Mouse (Mus musculus): ENCODE measurements around the gene Gria1. TPM values are rescaled to one million over a fixed set of nuclear protein-coding genes. Genes with fewer than 3 reads are reported as not detected.

Gria1 gene
- polyA plus RNA-seq, 1 experiment, result 0.21 TPM

DNA sequence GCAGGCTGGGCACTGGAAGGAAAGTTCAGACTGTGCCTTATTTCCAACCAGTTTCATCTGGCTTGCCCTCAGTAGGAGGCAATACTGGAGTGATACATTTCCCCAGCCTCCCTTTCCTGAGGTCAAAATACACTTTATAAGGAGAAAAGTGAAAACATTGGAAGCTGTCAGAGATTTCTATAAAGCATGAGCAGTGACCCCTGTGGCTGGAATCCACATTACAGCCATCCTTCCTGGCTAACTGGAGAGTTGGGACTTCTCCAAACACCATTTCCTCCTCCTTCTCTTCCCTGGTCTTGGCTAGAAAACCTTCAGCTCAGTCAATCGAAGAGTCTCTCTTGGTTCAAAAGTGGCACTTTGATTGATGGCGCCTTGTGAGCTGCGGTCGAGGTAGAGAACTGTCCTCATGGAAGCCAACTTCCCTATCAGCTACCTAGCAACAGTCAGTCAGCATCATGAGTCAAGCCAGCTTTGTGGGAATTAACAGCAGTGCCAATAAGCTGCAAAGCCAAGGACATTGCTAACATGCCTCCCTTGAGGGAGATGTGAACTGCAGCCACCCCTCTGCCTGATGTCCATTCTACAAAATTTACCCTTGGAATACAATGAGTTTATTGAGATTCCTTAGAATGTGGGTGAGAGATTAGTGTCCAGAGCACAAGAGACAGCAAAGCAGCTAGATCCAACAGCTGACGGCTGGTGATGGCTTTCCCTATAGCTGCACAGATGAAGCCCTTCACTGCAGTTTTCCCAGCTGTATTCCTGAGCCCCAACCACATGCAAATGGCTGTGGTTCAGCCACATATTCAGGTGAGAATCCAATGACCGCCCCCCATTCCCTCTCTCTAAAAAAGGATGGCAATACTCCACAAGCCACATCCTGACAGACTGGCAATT is 40.7 kb downstream of the Gria1 start:
- H3K79me2 ChIP-seq (ENCODE audit: control insufficient read depth, insufficient read depth), result no peaks in the 10 kb centered on the region
- H3K79me3 ChIP-seq (ENCODE audit: low read depth), result no peaks in the 10 kb centered on the region
- no peaks in the 10 kb centered on the region for H3K27me3 ChIP-seq (ENCODE audit: control insufficient read depth, insufficient read depth, insufficient read length)
- no peak for TF ChIP-seq FOSL1 (IDR thresholded peaks at IDR 0.05; ENCODE audit: insufficient read depth, low read length, poor library complexity, severe bottlenecking)
- no peak for TF ChIP-seq MYOG (IDR thresholded peaks at IDR 0.05; ENCODE audit: control insufficient read depth, extremely low read depth, insufficient read length)
- TF ChIP-seq CEBPB (IDR thresholded peaks at IDR 0.05; ENCODE audit: low read depth), result no peak
- TF ChIP-seq MAX (IDR thresholded peaks at IDR 0.05), result peak; percentile 75
- TF ChIP-seq CTCF (IDR thresholded peaks at IDR 0.05; ENCODE audit: control insufficient read depth, insufficient read depth, insufficient read length), result no peak
- TF ChIP-seq MYOD1 (IDR thresholded peaks at IDR 0.05; ENCODE audit: control insufficient read depth, insufficient read length, low read depth), result peak; percentile 90
- TF ChIP-seq USF1 (IDR thresholded peaks at IDR 0.05; ENCODE audit: low read depth), result no peak
- H3ac ChIP-seq (ENCODE audit: control insufficient read depth, insufficient read length, low read depth), result no peak overlapping the region
- no peak overlapping the region for H3K4me3 ChIP-seq (ENCODE audit: insufficient read depth, poor library complexity, severe bottlenecking)
- H3K36me3 ChIP-seq (ENCODE audit: control insufficient read depth, insufficient read depth), result no peaks in the 10 kb centered on the region

DNA sequence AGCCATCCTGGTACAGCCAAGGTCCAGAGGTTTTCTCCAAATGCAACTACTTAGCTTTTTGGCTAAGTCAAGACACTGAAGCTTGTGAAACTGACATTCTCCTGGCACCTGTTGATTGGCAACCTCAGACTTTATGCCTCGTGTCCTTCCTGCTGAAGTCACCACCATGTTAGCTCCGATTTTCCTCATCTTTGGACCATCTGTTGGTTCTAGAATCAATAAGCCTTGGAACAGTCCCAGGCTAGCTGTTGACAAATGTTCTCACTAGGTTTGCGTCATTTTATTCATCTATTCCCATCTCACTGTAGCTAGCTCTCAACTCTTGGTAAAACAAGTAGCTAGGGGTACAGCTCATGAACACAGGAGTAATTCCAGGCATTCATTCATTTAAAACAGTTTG is 51.3 kb downstream of the Gria1 start:
- Histone ChIP-seq H3K36me3 (ENCODE audit: control insufficient read depth, insufficient read depth) (no peaks in the 10 kb centered on the region), H3K79me3 (ENCODE audit: low read depth) (no peaks in the 10 kb centered on the region), H3ac (ENCODE audit: control insufficient read depth, insufficient read length, low read depth) (no peak overlapping the region), H3K27me3 (ENCODE audit: control insufficient read depth, insufficient read depth, insufficient read length) (no peaks in the 10 kb centered on the region), H3K79me2 (ENCODE audit: control insufficient read depth, insufficient read depth) (no peaks in the 10 kb centered on the region), H3K4me3 (ENCODE audit: insufficient read depth, poor library complexity, severe bottlenecking) (no peak overlapping the region)
- TF ChIP-seq MYOG (IDR thresholded peaks at IDR 0.05; ENCODE audit: control insufficient read depth, extremely low read depth, insufficient read length) (no peak), FOSL1 (IDR thresholded peaks at IDR 0.05; ENCODE audit: insufficient read depth, low read length, poor library complexity, severe bottlenecking) (no peak), USF1 (IDR thresholded peaks at IDR 0.05; ENCODE audit: low read depth) (no peak)

DNA sequence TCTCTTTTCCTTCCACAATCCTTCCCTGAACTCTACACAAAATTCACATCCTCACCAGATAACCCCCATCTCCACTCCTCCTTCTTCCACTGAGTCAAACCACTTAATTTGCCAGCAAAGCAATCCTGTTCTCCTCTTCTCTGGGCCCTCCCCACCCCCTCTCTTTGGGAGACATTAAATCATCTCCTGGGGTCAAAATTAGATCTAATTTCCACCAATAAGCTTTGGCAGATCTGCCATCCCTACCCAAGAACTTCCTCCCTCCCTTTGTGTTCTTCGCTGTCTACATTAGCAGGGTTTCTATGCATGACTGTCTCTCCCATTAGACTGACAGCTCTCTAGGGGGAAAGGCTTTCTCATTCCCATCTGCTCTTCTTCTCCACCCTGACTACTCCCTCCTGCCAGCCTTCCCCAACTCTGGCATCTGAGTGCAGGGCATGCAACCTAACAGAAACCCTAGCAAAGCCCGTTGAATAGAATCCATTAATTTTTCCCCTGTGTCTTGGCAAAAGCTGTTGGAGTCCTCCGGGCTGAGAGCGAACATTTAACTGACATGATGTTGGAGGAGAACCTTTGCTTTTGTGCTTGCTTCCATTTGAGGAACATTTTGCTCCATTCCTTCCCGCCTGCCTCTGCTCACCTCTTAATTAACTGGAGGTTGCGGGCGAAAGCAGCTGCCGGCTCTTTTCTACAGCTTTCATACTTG is 59.2 kb downstream of the Gria1 start:
- Histone ChIP-seq H3K36me3 (ENCODE audit: control insufficient read depth, insufficient read depth) (no peaks in the 10 kb centered on the region), H3K79me3 (ENCODE audit: low read depth) (no peaks in the 10 kb centered on the region)
- TF ChIP-seq MYOG (IDR thresholded peaks at IDR 0.05; ENCODE audit: control insufficient read depth, extremely low read depth, insufficient read length), result no peak
- no peak for TF ChIP-seq CTCF (IDR thresholded peaks at IDR 0.05; ENCODE audit: control insufficient read depth, insufficient read depth, insufficient read length)
- TF ChIP-seq FOSL1 (IDR thresholded peaks at IDR 0.05; ENCODE audit: insufficient read depth, low read length, poor library complexity, severe bottlenecking), result no peak
- no peak for TF ChIP-seq MAX (IDR thresholded peaks at IDR 0.05)
- TF ChIP-seq MYOD1 (IDR thresholded peaks at IDR 0.05; ENCODE audit: control insufficient read depth, insufficient read length, low read depth), result no peak
- no peak for TF ChIP-seq CEBPB (IDR thresholded peaks at IDR 0.05; ENCODE audit: low read depth)
- no peak for TF ChIP-seq USF1 (IDR thresholded peaks at IDR 0.05; ENCODE audit: low read depth)

DNA sequence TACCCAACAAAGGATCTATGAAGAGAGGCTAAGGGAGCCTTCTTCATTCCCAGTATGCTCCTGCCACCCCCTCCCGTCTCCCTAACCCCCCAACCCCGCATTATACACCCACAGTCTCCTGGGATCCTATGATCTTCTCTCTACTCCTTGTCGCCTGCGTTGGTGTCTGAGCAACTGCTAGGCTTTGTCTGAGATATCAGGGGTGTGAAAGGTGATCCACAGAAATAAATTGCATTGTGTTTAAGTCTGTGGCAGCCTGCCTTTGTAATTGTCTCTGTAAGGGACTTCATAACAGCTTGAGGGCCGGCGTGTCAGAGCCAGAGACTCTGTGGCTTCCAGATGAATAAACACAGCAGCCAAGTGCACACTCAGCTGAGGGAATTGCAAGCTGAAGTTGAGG is 61.0 kb downstream of the Gria1 start:
- Histone ChIP-seq H3K36me3 (ENCODE audit: control insufficient read depth, insufficient read depth) (no peaks in the 10 kb centered on the region), H3K79me3 (ENCODE audit: low read depth) (no peaks in the 10 kb centered on the region), H3K4me3 (ENCODE audit: insufficient read depth, poor library complexity, severe bottlenecking) (no peak overlapping the region), H3ac (ENCODE audit: control insufficient read depth, insufficient read length, low read depth) (no peak overlapping the region), H3K27me3 (ENCODE audit: control insufficient read depth, insufficient read depth, insufficient read length) (no peaks in the 10 kb centered on the region), H3K79me2 (ENCODE audit: control insufficient read depth, insufficient read depth) (no peaks in the 10 kb centered on the region)
- TF ChIP-seq MAX (IDR thresholded peaks at IDR 0.05) (no peak), CEBPB (IDR thresholded peaks at IDR 0.05; ENCODE audit: low read depth) (no peak), CTCF (IDR thresholded peaks at IDR 0.05; ENCODE audit: control insufficient read depth, insufficient read depth, insufficient read length) (no peak), MYOD1 (IDR thresholded peaks at IDR 0.05; ENCODE audit: control insufficient read depth, insufficient read length, low read depth) (no peak), MYOG (IDR thresholded peaks at IDR 0.05; ENCODE audit: control insufficient read depth, extremely low read depth, insufficient read length) (no peak), FOSL1 (IDR thresholded peaks at IDR 0.05; ENCODE audit: insufficient read depth, low read length, poor library complexity, severe bottlenecking) (no peak), USF1 (IDR thresholded peaks at IDR 0.05; ENCODE audit: low read depth) (no peak)

More for the DNA sequence above, 59.2 kb downstream of the Gria1 start:
- H3K27me3 ChIP-seq (ENCODE audit: control insufficient read depth, insufficient read depth, insufficient read length), result no peaks in the 10 kb centered on the region
- H3K79me2 ChIP-seq (ENCODE audit: control insufficient read depth, insufficient read depth), result no peaks in the 10 kb centered on the region
- no peak overlapping the region for H3ac ChIP-seq (ENCODE audit: control insufficient read depth, insufficient read length, low read depth)
- no peak overlapping the region for H3K4me3 ChIP-seq (ENCODE audit: insufficient read depth, poor library complexity, severe bottlenecking)

DNA sequence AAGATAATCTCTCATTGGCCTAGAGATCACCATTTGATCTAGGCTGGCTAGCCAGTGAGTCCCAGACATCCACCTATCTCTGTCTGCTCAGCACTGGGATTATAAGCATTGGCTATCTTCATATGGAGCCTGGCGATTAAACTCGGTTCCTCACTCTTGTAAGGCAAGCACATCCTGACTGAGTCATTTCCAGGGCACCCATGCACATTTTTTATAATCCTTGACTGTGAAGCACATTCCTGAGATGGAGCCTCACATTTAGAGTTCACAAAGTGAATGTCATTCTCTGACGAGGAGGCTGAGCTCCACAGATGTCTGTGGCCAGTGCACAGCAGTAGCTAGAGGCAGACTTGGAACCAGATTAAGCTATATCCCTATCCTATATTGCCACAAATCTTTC is 68.2 kb downstream of the Gria1 start:
- Histone ChIP-seq H3K36me3 (ENCODE audit: control insufficient read depth, insufficient read depth) (no peaks in the 10 kb centered on the region), H3K79me3 (ENCODE audit: low read depth) (no peaks in the 10 kb centered on the region), H3ac (ENCODE audit: control insufficient read depth, insufficient read length, low read depth) (no peak overlapping the region), H3K4me3 (ENCODE audit: insufficient read depth, poor library complexity, severe bottlenecking) (no peak overlapping the region), H3K79me2 (ENCODE audit: control insufficient read depth, insufficient read depth) (no peaks in the 10 kb centered on the region), H3K27me3 (ENCODE audit: control insufficient read depth, insufficient read depth, insufficient read length) (no peaks in the 10 kb centered on the region)
- TF ChIP-seq MYOD1 (IDR thresholded peaks at IDR 0.05; ENCODE audit: control insufficient read depth, insufficient read length, low read depth), result no peak
- no peak for TF ChIP-seq USF1 (IDR thresholded peaks at IDR 0.05; ENCODE audit: low read depth)
- TF ChIP-seq CEBPB (IDR thresholded peaks at IDR 0.05; ENCODE audit: low read depth), result no peak
